Mouse (Mus musculus): Measurements from ENCODE around the gene Mob1b. TPM values are rescaled to one million over a fixed set of nuclear protein-coding genes. Genes with fewer than 3 reads are reported as not detected.
A peak's percentile ranks its signal among the peaks of the same experiment; 100 is the strongest.

Gene Mob1b
- total and polyA plus RNA-seq, 3 experiments = 7.0 to 11.9 (median 10.5) TPM

- no peak for DNase-seq (ENCODE audit: extremely low read depth)
- peak overlapping the region; percentile 97 for H3K9ac ChIP-seq (ENCODE audit: insufficient read depth, low read depth)
- TF ChIP-seq MXI1 (IDR thresholded peaks at IDR 0.05; ENCODE audit: low read depth, low read length) (0 out of 2 replicates have a peak, but pooled peaks have one; percentile 1), ZC3H11A (IDR thresholded peaks at IDR 0.05; ENCODE audit: low read depth, low read length) (no peak)
- peaks cover 25 to 34% of the 10 kb centered on the region in 2 experiments for H3K36me3 ChIP-seq (replicated peaks in 1 of 2; ENCODE audit: control insufficient read depth in 1 of 2, insufficient read depth in 1 of 2, low read length in 1 of 2)
- in situ Hi-C loops (cut with MboI; ENCODE audit: low pct_ligation_motif_present, low pct_unique_long_range_greater_than_20kb, low sequenced_read_pairs) (no loop called here), dilution Hi-C loops (cut with MboI; ENCODE audit: extremely low pct_ligation_motif_present, extremely low pct_unique_long_range_greater_than_20kb, low sequenced_read_pairs) (no loop called here)
- H3K4me1 ChIP-seq (ENCODE audit: control insufficient read depth in 1 of 2, insufficient read depth in 2 of 2) = peaks cover 7 to 17% of the 10 kb centered on the region in 2 experiments
- peak overlapping the region; percentile 85 for H3K4me2 ChIP-seq (ENCODE audit: insufficient read depth, low read depth, poor library complexity, severe bottlenecking)
- no peak overlapping the region for H3K27ac ChIP-seq (ENCODE audit: insufficient read depth, low read depth)
- peaks cover 42% of the 10 kb centered on the region for H3K79me2 ChIP-seq (replicated peaks; ENCODE audit: control insufficient read depth, extremely low read depth, insufficient read depth, poor library complexity, severe bottlenecking)
- H3K27me3 ChIP-seq (replicated peaks) = no peaks in the 10 kb centered on the region
- H3K9me3 ChIP-seq (replicated peaks; ENCODE audit: low read length) = no peaks in the 10 kb centered on the region
- H3K4me3 ChIP-seq (replicated peaks in 1 of 3; ENCODE audit: low read depth in 2 of 3, low read length in 2 of 3, poor library complexity in 1 of 3) = peak overlapping the region; percentile 77 to 99 (median 90)
Observed at GRCm38 (mm10) chr5:88674703-88675442, 45.8 kb upstream of the Mob1b start.

DNA sequence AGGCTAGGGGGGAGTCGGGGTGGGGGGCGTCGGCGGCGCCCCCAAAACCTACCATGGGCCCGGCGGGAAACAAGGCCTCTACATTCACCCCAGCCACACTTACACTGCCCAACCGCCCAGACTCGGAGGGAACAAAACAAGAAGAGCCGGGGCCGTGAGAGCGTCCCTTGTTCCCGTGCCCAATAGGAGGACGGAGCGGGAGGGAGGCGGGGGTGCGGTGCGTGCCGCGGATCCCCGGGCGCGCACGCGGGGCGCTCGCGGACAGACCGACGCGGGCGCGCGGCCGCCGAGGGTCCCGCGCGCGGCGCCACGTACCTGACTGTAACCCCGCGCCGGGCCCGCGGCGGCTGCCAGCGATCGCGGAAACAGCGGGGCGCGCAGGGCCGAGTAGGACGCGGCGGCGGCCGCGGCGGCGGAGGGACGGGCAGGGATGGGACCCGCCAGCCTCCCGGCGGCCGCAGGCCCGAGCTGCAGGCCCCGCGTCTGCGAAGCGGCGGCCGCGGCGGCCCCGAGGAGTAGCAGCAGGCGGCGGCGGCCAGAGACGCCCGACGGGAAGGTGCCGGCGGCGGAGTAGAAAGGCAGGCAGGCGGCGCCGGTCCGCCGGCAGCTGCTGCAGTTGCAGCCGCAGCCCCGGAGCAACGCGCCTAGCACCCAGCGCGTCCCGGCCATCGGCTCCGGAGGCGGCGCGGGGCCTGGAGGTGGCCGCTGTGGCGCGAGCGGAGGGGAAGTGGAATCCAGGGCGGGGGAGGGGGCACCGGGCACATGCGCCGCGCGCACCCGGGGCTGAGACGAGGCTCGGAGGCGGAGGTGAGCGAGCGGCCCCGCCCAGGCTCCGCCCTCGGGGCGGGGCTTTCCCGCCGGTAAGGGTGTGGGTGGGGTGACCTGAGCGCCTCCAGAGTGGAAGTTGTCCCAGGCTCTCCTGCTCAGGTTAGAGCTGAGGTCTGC is 44.9 kb upstream of the Mob1b start, which contains the start of gene Grsf1:
Gene Grsf1 (minus strand): TSS at position 729 of the 945 bp plus-strand sequence.
- Histone ChIP-seq H3K79me2 (replicated peaks; ENCODE audit: control insufficient read depth, extremely low read depth, insufficient read depth, poor library complexity, severe bottlenecking) (peaks cover 37% of the 10 kb centered on the region), H3K27ac (ENCODE audit: insufficient read depth, low read depth) (peak within 1 kb of the TSS; percentile 78), H3K9me3 (replicated peaks; ENCODE audit: low read length) (no peaks in the 10 kb centered on the region), H3K4me3 (replicated peaks in 1 of 3; ENCODE audit: low read depth in 2 of 3, low read length in 2 of 3, poor library complexity in 1 of 3) (peak within 1 kb of the TSS; percentile 77 to 99 (median 90)), H3K27me3 (replicated peaks) (no peaks in the 10 kb centered on the region), H3K4me1 (ENCODE audit: control insufficient read depth in 1 of 2, insufficient read depth in 2 of 2) (peaks cover 7 to 17% of the 10 kb centered on the region in 2 experiments), H3K4me2 (ENCODE audit: insufficient read depth, low read depth, poor library complexity, severe bottlenecking) (peak within 1 kb of the TSS; percentile 85), H3K36me3 (replicated peaks in 1 of 2; ENCODE audit: control insufficient read depth in 1 of 2, insufficient read depth in 1 of 2, low read length in 1 of 2) (peaks cover 17 to 25% of the 10 kb centered on the region in 2 experiments), H3K9ac (ENCODE audit: insufficient read depth, low read depth) (peak within 1 kb of the TSS; percentile 97)
- in situ Hi-C loops (cut with MboI; ENCODE audit: low pct_ligation_motif_present, low pct_unique_long_range_greater_than_20kb, low sequenced_read_pairs) (no loop called here), dilution Hi-C loops (cut with MboI; ENCODE audit: extremely low pct_ligation_motif_present, extremely low pct_unique_long_range_greater_than_20kb, low sequenced_read_pairs) (no loop called here)
- peak; percentile 83 for DNase-seq (ENCODE audit: extremely low read depth)
- no peak for TF ChIP-seq JUND (conservative IDR thresholded peaks at IDR 0.05; ENCODE audit: low read depth, low read length)
- TF ChIP-seq E2F4 (IDR thresholded peaks at IDR 0.05; ENCODE audit: insufficient replicate concordance, low read depth, low read length) = no peak
- peak; percentile 35; the same call in 1 of the 2 replicates for TF ChIP-seq MYC (IDR thresholded peaks at IDR 0.05; ENCODE audit: low read depth, low read length)
- TF ChIP-seq MEF2A (IDR thresholded peaks at IDR 0.05; ENCODE audit: borderline replicate concordance, low read depth, low read length) = no peak
- TF ChIP-seq POLR2A (IDR thresholded peaks at IDR 0.05; ENCODE audit: low read depth, low read length) = peak; percentile 74
- no peak for TF ChIP-seq JUN (IDR thresholded peaks at IDR 0.05; ENCODE audit: insufficient read depth, low read depth, low read length)
- TF ChIP-seq ZKSCAN1 (IDR thresholded peaks at IDR 0.05; ENCODE audit: borderline replicate concordance, low read depth, low read length) = no peak
- no peak for TF ChIP-seq ZNF384 (IDR thresholded peaks at IDR 0.05; ENCODE audit: low read depth, low read length)
- TF ChIP-seq CHD1 (IDR thresholded peaks at IDR 0.05; ENCODE audit: low read depth, low read length) = no peak
- peak; percentile 52 for TF ChIP-seq MXI1 (IDR thresholded peaks at IDR 0.05; ENCODE audit: low read depth, low read length)
- TF ChIP-seq USF1 (IDR thresholded peaks at IDR 0.05; ENCODE audit: low read depth, low read length) = no peak
- peak; percentile 50; the same call in 1 of the 2 replicates for TF ChIP-seq IRF4 (IDR thresholded peaks at IDR 0.05; ENCODE audit: low read depth, low read length)
- TF ChIP-seq SIN3A (IDR thresholded peaks at IDR 0.05; ENCODE audit: low read length) = peak; percentile 37
- TF ChIP-seq RCOR1 (conservative IDR thresholded peaks at IDR 0.05; ENCODE audit: low read depth, low read length) = no peak
- TF ChIP-seq MAX (IDR thresholded peaks at IDR 0.05; ENCODE audit: low read length) = peak; percentile 70; the same call in 1 of the 2 replicates
- no peak for TF ChIP-seq GABPA (IDR thresholded peaks at IDR 0.05; ENCODE audit: insufficient replicate concordance, low read depth, low read length)
- no peak; the same call in 1 of the 2 replicates for TF ChIP-seq POLR2AphosphoS2 (IDR thresholded peaks at IDR 0.05; ENCODE audit: low read depth, low read length)
- TF ChIP-seq NELFE (IDR thresholded peaks at IDR 0.05; ENCODE audit: low read depth, low read length) = peak; percentile 76
- TF ChIP-seq ZC3H11A (IDR thresholded peaks at IDR 0.05; ENCODE audit: low read depth, low read length) = no peak
- peak; percentile 76 for TF ChIP-seq TCF12 (IDR thresholded peaks at IDR 0.05; ENCODE audit: low read depth, low read length)
- peak; percentile 49; the same call in 1 of the 2 replicates for TF ChIP-seq CHD2 (IDR thresholded peaks at IDR 0.05; ENCODE audit: low read length)
- TF ChIP-seq EP300 (IDR thresholded peaks at IDR 0.05; ENCODE audit: low read length) = no peak
- TF ChIP-seq ETS1 (conservative IDR thresholded peaks at IDR 0.05; ENCODE audit: low read depth, low read length) = no peak
- TF ChIP-seq ZMIZ1 (IDR thresholded peaks at IDR 0.05; ENCODE audit: low read depth, low read length) = peak; percentile 73; the same call in 1 of the 2 replicates
- TF ChIP-seq CTCF (conservative IDR thresholded peaks at IDR 0.05 in 1 of 2, IDR thresholded peaks at IDR 0.05 in 1 of 2; ENCODE audit: low read depth in 2 of 2, low read length in 2 of 2) = no peak
- TF ChIP-seq SMC3 (IDR thresholded peaks at IDR 0.05; ENCODE audit: low read depth, low read length) = no peak
- TF ChIP-seq KAT2A (IDR thresholded peaks at IDR 0.05; ENCODE audit: insufficient replicate concordance, low read length) = 0 out of 2 replicates have a peak, but pooled peaks have one; percentile 42
- no peak for TF ChIP-seq USF2 (conservative IDR thresholded peaks at IDR 0.05; ENCODE audit: low read depth, low read length)

All from CH12.LX (cell line).